Mouse (Mus musculus) liver, embryonic 14.5 days (tissue): Measurements from ENCODE around the gene Syt9. TPM values are rescaled to one million over a fixed set of nuclear protein-coding genes. Genes with fewer than 3 reads are reported as not detected.

ENCODE experiments used
- ATAC-seq: fragments of 200-750 bp; cut with Nextera tagmentation; 2 replicates; pipeline ENCODE4 v1.8.0; 2017; ENCODE audit warnings: moderate number of reproducible peaks, mild to moderate bottlenecking, moderate library complexity; ENCODE audit not compliant: insufficient read depth
- DNase-seq, 3 experiments: peaks; one replicate each; pipeline ENCODE4 v3.0.0-alpha.2; 2012 to 2013; ENCODE audit warnings: low read depth in 3 of 3, low spot score in 3 of 3
- H3K27ac ChIP-seq: fragments of 300-500 bp; sonication (generic); 2 replicates; pipeline ENCODE4 v1.5.1; 2014; ENCODE audit warnings: moderate library complexity, mild to moderate bottlenecking, control low read depth, inconsistent platforms
- H3K27me3 ChIP-seq: fragments of 300-500 bp; sonication (generic); 2 replicates; pipeline ENCODE4 v1.6.1; 2014; ENCODE audit warnings: mild to moderate bottlenecking, low read length, moderate library complexity; ENCODE audit not compliant: control insufficient read depth, insufficient read depth
- H3K36me3 ChIP-seq: fragments of 300-500 bp; sonication (generic); replicated peaks from 2 replicates; pipeline ENCODE4 v1.6.1; 2014; ENCODE audit warnings: low read depth; ENCODE audit not compliant: control insufficient read depth, insufficient read depth
- H3K4me1 ChIP-seq, 2 experiments: fragments of 200-500 bp in 1 of 2; fragments of 300-500 bp in 1 of 2; sonication (generic) in 1 of 2; replicated peaks; 2 replicates each; pipeline ENCODE4 v1.6.1; 2012 to 2014; ENCODE audit warnings: antibody characterized with exemption in 1 of 2, inconsistent platforms in 1 of 2, low read length in 1 of 2; ENCODE audit not compliant: control insufficient read depth in 2 of 2, insufficient read depth in 2 of 2
- H3K4me2 ChIP-seq: fragments of 300-500 bp; sonication (generic); 2 replicates; pipeline ENCODE4 v1.6.1; 2014; ENCODE audit warnings: low read depth, mild to moderate bottlenecking, control low read depth, moderate library complexity
- H3K4me3 ChIP-seq, 2 experiments: fragments of 200-500 bp in 1 of 2; fragments of 300-500 bp in 1 of 2; sonication (generic) in 1 of 2; 2 replicates each; pipeline ENCODE4 v1.5.1; 2012 to 2014; ENCODE audit warnings: low read depth in 2 of 2, low read length in 2 of 2, mild to moderate bottlenecking in 2 of 2, control low read depth in 1 of 2, inconsistent platforms in 1 of 2, moderate library complexity in 1 of 2; ENCODE audit not compliant: insufficient read depth in 1 of 2
- H3K9ac ChIP-seq: fragments of 300-500 bp; sonication (generic); replicated peaks from 2 replicates; pipeline ENCODE4 v1.6.1; 2014; ENCODE audit warnings: mild to moderate bottlenecking, control low read depth, moderate library complexity
- H3K9me3 ChIP-seq: fragments of 300-500 bp; sonication (generic); 2 replicates; pipeline ENCODE4 v1.6.1; 2016; ENCODE audit warnings: low read length, mixed read lengths; ENCODE audit not compliant: control insufficient read depth
- CTCF ChIP-seq: IDR thresholded peaks from 2 replicates; pipeline ENCODE4 v1.5.1; 2016; ENCODE audit warnings: antibody characterized with exemption, low read depth, control low read depth
- EP300 ChIP-seq: IDR thresholded peaks from 2 replicates; pipeline ENCODE4 v1.6.1; 2016; ENCODE audit warnings: antibody characterized with exemption, low read depth
- WGBS: fragments of 180-500 bp; shearing (Covaris S2); extraction: QIAGEN DNeasy Blood & Tissue Kit; methylation state at CpG from one replicate; pipeline ENCODE4 v1.1.7; 2014; ENCODE audit not compliant: insufficient replicate concordance; 5-methylcytosine and 5-hydroxymethylcytosine counted together
- polyA plus RNA-seq, 2 experiments: library from polyadenylated mRNA; depleted of rRNA in 1 of 2; stranded (reverse) in 1 of 2; unstranded in 1 of 2; fragments of >200 nt; fragmentation: Nextera tagmentation in 1 of 2; extraction: Ambion mirVana in 1 of 2; gene quantifications; 2 replicates each; pipeline versions ENCODE4 v1.2.1 to v1.2.3; 2012 to 2014

The Syt9 gene
- polyA plus RNA-seq, 2 experiments: 0.13 to 0.16 TPM

- Histone ChIP-seq H3K4me1 (peaks cover 0 to 8% of the 10 kb centered on the region in 2 experiments; a peak in 2 of 4 replicates), H3K4me3 (peak within 1 kb of the TSS; percentile 50 to 76), H3K27me3 (no peaks in the 10 kb centered on the region), H3K36me3 (no peaks in the 10 kb centered on the region), H3K4me2 (peak within 1 kb of the TSS; percentile 74), H3K9ac (no peak within 1 kb of the TSS), H3K27ac (no peak within 1 kb of the TSS), H3K9me3 (no peaks in the 10 kb centered on the region)
- 2% methylated on average over 22 of the region's 24 CpGs for WGBS
- DNase-seq (peak; percentile 69 to 72 (median 71)), ATAC-seq (peak; percentile 87)
- TF ChIP-seq CTCF: no peak
- no peak for TF ChIP-seq EP300
These were observed 224.4 kb downstream of the Syt9 start, which contains the start of gene Ppfibp2 for GRCm38 (mm10) chr7:107594857-107595402. Gene Ppfibp2, plus strand, starts transcription at chr7:107595207.

GRCm38 (mm10) chr7:107595426-107595825, 224.9 kb downstream of the Syt9 start:
- DNase-seq (no peak), ATAC-seq (no peak)
- Histone ChIP-seq H3K4me3 (peak overlapping the region; percentile 50 to 76), H3K9ac (no peak overlapping the region), H3K36me3 (no peaks in the 10 kb centered on the region), H3K27ac (no peak overlapping the region), H3K4me1 (peaks cover 0 to 8% of the 10 kb centered on the region in 2 experiments; a peak in 2 of 4 replicates), H3K4me2 (peak overlapping the region; percentile 74), H3K27me3 (no peaks in the 10 kb centered on the region), H3K9me3 (no peaks in the 10 kb centered on the region)
- WGBS: 20% methylated on average over 13 of the region's 13 CpGs
- TF ChIP-seq EP300 (no peak), CTCF (no peak)

GRCm38 (mm10) chr7:107596753-107597152, 226.2 kb downstream of the Syt9 start:
- Histone ChIP-seq H3K36me3 (no peaks in the 10 kb centered on the region), H3K27me3 (no peaks in the 10 kb centered on the region), H3K4me3 (no peak overlapping the region), H3K4me1 (peaks cover 0 to 8% of the 10 kb centered on the region in 2 experiments; a peak in 2 of 4 replicates), H3K4me2 (peak overlapping the region; percentile 26), H3K9ac (no peak overlapping the region), H3K27ac (no peak overlapping the region), H3K9me3 (no peaks in the 10 kb centered on the region)
- ATAC-seq: no peak
- no peak for TF ChIP-seq EP300
- no peak for TF ChIP-seq CTCF
- DNase-seq: peak in 1 of 3 experiments; percentile 18

- Histone ChIP-seq H3K4me2 (no peak overlapping the region), H3K4me3 (no peak overlapping the region), H3K27me3 (no peaks in the 10 kb centered on the region), H3K9ac (no peak overlapping the region), H3K36me3 (no peaks in the 10 kb centered on the region), H3K9me3 (no peaks in the 10 kb centered on the region), H3K27ac (no peak overlapping the region), H3K4me1 (peaks cover 0 to 8% of the 10 kb centered on the region in 2 experiments; a peak in 2 of 4 replicates)
- ATAC-seq (no peak), DNase-seq (no peak)
- WGBS: 56% methylated on average over 3 of the region's 3 CpGs
- no peak for TF ChIP-seq EP300
- no peak for TF ChIP-seq CTCF
These were observed 227.4 kb downstream of the Syt9 start for GRCm38 (mm10) chr7:107597956-107598355.

Other genes starting within 250 kb of the Syt9 start
- gene Olfr715, start 239.6 kb upstream of the Syt9 start, polyA plus RNA-seq (2012; rRNA removed): not detected in 2 replicates
- not detected in 2 replicates for gene Olfr715, start 239.6 kb upstream of the Syt9 start, polyA plus RNA-seq (2014; fragmentation: Nextera tagmentation; extraction: Ambion mirVana)
- not detected in 2 replicates for gene Olfr716, start 232.4 kb upstream of the Syt9 start, polyA plus RNA-seq (2012; rRNA removed)
- not detected in 2 replicates for gene Olfr716, start 232.4 kb upstream of the Syt9 start, polyA plus RNA-seq (2014; fragmentation: Nextera tagmentation; extraction: Ambion mirVana)
- gene Nlrp14, start 203.7 kb upstream of the Syt9 start, polyA plus RNA-seq (2012; rRNA removed): not detected in 2 replicates
- not detected in 2 replicates for gene Nlrp14, start 203.7 kb upstream of the Syt9 start, polyA plus RNA-seq (2014; fragmentation: Nextera tagmentation; extraction: Ambion mirVana)
- gene Rbmxl2, start 161.3 kb upstream of the Syt9 start, polyA plus RNA-seq (2012; rRNA removed): not detected in 2 replicates
- not detected in 2 replicates for gene Rbmxl2, start 161.3 kb upstream of the Syt9 start, polyA plus RNA-seq (2014; fragmentation: Nextera tagmentation; extraction: Ambion mirVana)
- 0.52 and 0.64 TPM in 2 replicates for gene Olfml1, start 196.7 kb downstream of the Syt9 start, polyA plus RNA-seq (2012; rRNA removed)
- 1.1 and 1.3 TPM in 2 replicates for gene Olfml1, start 196.7 kb downstream of the Syt9 start, polyA plus RNA-seq (2014; fragmentation: Nextera tagmentation; extraction: Ambion mirVana)
- 2.2 and 2.5 TPM in 2 replicates for gene Ppfibp2, start 224.5 kb downstream of the Syt9 start, polyA plus RNA-seq (2012; rRNA removed)
- 3.1 and 3.5 TPM in 2 replicates for gene Ppfibp2, start 224.5 kb downstream of the Syt9 start, polyA plus RNA-seq (2014; fragmentation: Nextera tagmentation; extraction: Ambion mirVana)